Mouse (Mus musculus) ES-E14 (cell line): ENCODE results near the gene Carm1.

ENCODE experiments used
- MAFK ChIP-seq: IDR thresholded peaks from 2 replicates; pipeline ENCODE4 v1.6.1; 2014; ENCODE audit warnings: mild to moderate bottlenecking, low read depth, low read length, inconsistent platforms; ENCODE audit not compliant: insufficient read depth
- ZC3H11A ChIP-seq: IDR thresholded peaks from 2 replicates; pipeline ENCODE4 v1.6.1; 2012; ENCODE audit warnings: low read depth, mild to moderate bottlenecking, inconsistent platforms, low read length, borderline replicate concordance
- ZNF384 ChIP-seq: IDR thresholded peaks from 2 replicates; pipeline ENCODE4 v1.6.1; 2012; ENCODE audit warnings: low read depth, low read length, inconsistent platforms

- TF ChIP-seq ZC3H11A (no peak), MAFK (no peak), ZNF384 (peak; percentile 70)
Observed at GRCm38 (mm10) chr9:21625342-21626339, 78.9 kb downstream of the Carm1 start.
